Mouse (Mus musculus) adrenal gland, adult (tissue): ENCODE measurements around the gene Gm21761.
A peak's percentile ranks its signal among the peaks of the same experiment; 100 is the strongest.
"Not testable (repeated sequence)": the region's sequence is repeated elsewhere in the genome, so short reads cannot be mapped to it uniquely, and the experiment has no call there.

Experiments used
- DNase-seq, 2 experiments: peaks; one replicate each; pipeline ENCODE4 v3.0.0; 2022 to 2023; ENCODE audit warnings: low spot score in 1 of 2; ENCODE audit not compliant: inconsistent age in 2 of 2

The Gm21761 gene

DNA sequence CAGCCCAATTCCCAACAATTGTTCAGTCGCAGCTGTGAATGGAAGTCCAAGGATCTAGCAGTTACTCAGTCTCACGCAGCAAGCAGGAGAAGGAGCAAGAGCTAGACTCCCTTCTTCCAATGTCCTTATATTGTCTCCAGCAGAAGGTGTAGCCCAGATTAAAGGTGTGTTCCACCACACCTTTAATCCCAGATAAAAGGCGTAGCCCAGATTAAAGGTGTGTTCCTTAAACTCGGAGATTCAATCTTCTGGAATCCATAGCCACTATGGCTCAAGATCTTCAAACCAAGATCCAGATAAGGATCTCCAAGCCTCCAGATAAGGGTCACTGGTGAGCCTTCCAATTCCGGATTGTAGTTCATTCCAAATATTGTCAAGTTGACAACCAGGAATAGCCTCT lies at the start of gene Gm21761:
Gene Gm21761 (minus strand): TSS at position 101 of the 400 bp plus-strand sequence.
- DNase-seq: not testable (repeated sequence)

DNA sequence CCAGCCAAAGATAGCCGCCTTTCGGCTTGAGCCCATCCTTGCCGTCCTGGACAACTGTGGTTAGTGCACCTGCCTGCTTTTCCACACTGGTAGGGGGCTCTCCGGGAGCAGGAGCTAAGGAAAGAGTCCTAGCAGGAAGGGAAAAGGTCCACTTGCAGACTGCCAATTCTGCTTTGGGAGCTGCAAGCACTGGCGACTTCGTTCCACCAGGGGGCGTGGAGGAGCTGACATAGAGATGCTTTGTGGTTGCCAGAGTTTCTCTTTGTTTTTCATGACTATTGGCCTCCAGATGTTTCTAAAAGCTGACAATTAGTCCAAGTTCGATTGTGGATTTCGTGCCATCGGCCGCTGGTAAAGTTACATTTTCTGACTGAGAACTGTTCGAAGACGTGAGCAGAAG lies 40.1 kb upstream of the Gm21761 start:
- not testable (repeated sequence) for DNase-seq

DNA sequence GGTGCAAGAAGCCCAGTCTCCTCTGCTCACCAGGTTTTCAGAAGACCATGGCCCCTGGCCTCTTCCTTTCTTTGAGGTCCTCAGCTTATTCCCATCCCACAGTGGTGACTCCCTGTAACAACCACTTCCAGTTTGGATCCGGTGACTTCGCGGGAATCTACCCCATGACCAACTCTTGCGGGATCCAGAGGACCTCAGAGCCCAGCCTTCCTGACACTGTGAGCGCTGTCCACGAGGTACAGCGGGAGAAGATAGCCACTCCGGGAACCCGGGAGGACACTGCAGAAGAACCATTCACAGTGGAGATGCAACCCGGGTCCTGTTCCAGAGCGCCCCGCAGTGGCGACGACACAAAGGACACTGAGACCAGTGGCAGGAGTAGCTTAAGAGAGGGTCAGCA lies 39.1 kb upstream of the Gm21761 start:
- not testable (repeated sequence) for DNase-seq

DNA sequence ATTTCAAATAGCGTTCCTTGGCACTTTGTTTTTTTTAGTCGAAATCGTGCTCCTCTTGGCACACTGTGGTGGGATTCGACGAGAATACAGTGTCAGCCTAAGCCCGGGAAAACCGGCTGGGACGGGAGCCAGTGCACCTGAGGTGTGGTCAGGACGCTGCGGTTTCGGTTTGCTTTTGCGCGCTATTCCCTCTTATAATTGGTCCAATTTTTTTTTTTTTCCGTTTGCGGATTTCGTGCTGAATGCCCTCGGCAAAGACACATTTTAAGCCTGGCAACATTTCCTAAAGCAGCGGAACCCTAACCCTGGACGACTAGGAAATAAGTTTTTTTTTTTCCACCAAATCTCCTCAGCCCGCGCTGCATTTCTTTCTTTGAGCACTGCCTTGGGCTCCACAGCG lies 36.9 kb upstream of the Gm21761 start:
- peak; percentile 13 to 53 for DNase-seq

DNA sequence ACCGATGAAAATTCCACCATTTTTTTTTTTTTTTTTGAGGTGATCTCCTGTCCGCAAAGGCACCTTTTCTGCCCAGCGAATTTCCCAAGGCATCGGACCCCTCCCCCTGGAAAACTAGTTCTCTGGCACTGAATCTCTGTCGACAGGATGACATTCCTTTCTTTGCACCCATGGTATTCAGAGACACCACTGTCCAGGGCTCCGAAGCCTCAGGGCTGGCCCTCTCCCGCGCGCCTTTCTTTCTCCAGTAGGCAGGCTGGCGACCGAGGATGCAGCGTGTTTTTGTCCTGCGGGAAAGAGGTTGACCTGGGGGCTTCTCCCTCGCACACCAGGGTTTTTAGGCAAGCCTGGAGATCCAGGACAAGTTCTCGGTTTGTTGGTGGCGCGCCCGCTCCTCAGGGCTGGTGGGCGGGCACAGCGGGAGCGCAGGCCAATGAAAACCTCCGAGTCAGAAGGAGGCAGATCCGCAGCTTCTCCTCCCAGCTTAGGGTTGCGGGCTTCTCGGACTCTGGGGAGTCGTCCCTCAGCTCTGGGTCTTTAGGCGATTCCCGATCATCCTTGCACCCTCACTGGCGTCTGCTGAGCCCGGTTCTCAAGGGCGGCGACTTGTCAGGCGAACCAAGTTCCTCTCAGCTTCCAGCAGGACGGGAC lies 36.4 kb upstream of the Gm21761 start:
- DNase-seq: peak; percentile 6 to 23

DNA sequence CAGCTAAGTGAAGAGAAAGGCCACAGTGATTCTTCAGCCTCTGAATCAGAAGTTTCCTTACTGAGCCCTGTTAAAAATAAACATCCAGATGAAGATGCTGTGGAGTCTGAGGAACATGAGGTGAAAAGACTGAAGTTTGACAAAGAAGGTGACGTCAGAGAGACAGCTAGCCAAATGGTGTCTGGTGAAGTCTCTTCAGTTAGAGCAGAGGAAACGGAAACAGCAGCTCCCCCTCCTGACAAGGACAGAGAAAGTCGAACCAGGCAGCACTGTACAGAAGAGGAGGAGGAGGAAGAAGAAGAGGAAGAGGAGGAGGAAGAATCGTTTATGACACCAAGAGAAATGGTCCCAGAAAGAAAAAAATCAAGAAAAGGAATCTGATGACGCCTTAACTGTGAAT lies 33.8 kb upstream of the Gm21761 start:
- not testable (repeated sequence) for DNase-seq

DNA sequence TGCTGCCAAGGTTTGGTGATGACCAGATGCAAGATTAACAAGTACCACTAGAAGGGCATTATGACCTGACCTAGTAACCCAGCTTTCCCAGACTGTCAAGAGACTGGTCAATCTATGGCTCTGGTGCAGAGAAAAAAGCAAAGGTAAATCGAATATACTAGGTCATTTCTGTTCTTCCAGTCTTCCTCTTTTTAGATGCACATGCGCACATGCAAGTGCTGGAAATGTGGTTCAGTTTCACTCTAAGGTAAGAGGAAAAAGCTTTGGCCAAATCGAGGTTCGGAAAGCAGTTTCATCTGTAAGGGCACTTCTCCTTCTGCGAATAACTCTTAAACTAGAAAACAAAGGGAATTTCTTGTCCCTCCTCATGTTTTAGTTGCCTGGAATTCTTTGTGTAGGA lies 26.5 kb upstream of the Gm21761 start:
- DNase-seq: not testable (repeated sequence)

DNA sequence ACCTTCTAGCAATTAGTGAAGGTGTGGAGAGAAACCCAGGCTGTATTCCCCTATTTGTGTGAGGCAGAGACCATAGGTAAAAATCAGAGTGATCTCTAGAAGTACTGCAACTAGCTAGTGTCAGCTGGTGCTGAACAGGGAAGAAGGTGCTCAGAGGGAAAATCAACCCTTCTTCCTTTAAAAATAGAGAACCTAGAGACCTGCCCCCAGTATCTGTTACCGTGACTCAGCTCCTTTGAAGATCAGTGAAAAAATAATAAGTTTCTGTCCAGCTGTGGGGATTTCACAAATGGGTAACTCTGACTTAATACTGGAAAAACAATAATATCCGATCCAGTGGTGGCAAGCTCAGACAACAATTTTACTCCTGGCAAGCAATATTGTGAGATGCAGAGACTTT lies 26.0 kb upstream of the Gm21761 start:
- not testable (repeated sequence) for DNase-seq

DNA sequence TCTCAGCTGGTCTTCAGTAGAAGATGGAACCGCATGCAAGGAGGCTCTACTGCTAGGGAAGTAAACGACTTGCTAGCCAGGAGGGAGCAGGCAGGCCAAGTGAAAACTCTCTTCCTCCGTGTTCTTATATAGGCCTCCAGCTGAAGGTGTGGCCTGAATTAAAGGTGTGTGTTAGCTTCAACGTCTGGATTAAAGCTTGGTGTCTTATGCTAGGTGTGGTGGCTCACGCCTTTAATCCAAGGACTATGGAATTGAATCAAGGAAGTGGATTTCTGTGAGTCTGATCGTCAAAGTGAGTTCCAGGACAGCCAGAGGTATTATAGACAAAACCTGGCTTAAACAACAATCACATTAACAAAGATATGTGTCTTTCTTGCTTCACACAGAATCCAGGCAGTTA lies 21.6 kb upstream of the Gm21761 start, which contains the start of gene B020031M17Rik:
Gene B020031M17Rik (minus strand): TSS at position 101 of the 400 bp plus-strand sequence.
- DNase-seq: not testable (repeated sequence)

DNA sequence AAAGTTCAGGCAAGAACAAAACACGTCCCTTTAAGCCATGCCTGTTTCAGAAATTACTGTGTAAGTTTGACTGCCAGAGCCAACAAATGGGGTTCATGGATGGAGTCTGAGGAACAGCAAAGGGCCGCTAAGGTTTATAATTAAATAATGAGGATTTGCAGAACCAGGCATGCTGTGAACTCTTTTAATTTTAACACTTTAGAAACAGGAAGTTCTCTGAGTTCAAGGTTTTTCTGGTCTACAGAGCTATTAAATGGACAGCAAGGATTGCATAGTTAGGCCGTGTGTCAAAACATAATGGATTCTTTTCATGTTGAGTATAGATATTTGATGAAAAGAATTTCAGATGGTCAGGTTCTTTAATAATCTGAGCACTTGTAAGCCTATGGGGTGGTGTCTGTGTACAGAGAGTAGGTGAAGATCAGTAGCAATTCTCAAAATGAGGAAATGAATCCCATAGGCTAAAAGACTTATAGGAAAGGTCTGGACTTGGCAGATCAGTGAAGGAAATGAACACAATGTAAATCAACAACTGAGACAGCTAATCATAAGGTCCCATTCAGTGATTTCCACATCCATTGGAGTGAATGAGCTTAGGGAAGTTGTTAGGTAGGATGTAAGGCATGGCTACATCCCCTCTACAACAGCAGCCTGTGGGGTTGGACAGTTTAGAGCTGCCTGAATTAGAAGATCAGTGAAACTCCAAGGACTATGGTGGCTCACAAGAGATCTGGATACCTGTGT lies 4.3 kb downstream of the Gm21761 start:
- DNase-seq: not testable (repeated sequence)

DNA sequence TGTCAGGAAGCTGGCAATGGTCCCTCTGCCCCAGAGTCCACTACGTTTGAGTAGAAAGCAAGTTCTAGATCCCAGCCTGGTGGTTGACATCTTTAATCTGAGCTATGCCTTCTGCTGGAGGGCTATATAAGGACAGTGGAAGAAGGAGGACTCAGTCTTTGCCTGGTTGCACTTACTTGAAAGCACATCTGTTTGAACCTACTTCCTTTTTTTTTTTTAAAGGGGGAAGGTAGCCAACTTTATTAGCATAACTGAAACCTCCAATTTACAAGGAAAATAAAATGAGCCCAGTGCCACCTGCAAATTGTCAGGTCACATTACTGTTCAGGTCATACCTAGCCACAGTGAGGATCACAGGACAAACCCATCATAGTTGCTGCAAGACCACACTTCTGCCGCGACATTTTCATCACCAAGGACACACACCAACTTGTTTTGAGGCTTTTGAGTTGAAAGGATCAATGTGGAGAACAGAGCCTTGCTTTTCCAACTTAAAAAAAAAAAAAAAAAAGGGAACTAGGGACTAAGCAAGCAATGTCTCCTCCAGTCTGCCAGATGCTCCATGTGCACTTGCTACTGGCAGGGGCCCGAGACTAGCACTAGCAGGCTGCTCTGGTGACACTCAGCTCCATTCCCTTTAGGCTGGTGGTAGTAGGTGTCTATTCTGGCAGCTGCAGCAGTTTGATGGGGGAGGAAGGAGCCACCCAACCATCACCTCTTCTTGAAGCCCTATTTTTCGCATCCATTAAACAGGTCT lies 11.9 kb downstream of the Gm21761 start:
- DNase-seq: not testable (repeated sequence)

DNA sequence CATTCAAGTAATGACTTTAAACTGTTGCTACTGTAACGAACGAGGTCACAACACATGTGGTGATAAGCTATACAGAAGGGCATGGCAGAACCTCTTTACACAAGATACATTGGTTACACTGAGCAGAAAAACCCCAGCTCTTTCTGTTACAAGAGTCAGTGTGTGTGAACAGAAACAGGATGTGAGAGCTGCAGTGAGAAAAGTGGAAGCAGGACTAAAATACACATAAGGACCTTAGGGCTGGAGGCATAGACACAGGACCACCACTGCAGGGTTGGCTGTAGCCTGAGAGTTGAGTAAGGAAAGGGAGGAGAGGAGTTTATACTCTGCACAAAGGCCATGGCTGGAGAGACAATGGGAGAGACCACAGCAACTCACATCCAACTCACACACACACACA lies 12.6 kb downstream of the Gm21761 start:
- not testable (repeated sequence) for DNase-seq

DNA sequence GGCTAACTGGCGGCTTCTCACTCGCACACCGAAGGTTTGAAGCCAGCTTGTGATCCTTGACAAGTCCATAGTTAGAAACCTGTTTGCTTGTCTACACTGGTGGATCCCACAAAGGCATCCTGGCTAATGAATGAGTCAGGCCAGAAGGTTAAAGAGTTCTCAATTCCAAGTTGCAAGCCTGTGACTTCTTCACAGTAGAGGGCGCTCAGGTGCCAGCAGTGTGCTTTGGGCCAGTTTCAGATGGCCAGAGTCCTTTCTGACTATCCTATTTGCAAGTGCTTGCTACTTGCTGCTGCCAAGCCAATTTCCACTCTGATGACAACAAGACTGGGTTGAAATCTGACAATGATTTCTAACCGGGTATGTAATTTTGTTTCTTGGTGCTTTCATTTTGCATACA lies 30.5 kb downstream of the Gm21761 start:
- DNase-seq: not testable (repeated sequence)

DNA sequence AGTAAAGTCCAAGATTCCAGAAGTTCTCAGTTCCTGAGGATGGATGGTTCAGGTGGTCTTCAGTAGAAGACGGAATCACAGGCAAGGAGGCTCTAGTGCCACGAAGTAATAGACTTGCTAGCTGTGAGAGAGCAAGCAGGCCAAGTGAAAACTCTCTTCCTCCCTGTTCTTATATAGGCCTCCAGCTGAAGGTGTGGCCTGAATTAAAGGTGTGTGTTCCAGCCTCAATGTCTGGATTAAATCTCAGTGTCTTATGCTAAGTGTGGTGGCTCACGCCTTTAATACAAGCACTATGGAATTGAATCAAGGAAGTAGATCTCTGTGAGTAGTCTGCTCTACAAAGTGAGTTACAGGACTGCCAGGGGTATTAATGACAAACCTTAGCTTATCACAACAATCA lies 34.4 kb downstream of the Gm21761 start, which contains the start of gene Tcstv1:
Gene Tcstv1 (minus strand): TSS at position 101 of the 400 bp plus-strand sequence.
- DNase-seq: not testable (repeated sequence)

DNA sequence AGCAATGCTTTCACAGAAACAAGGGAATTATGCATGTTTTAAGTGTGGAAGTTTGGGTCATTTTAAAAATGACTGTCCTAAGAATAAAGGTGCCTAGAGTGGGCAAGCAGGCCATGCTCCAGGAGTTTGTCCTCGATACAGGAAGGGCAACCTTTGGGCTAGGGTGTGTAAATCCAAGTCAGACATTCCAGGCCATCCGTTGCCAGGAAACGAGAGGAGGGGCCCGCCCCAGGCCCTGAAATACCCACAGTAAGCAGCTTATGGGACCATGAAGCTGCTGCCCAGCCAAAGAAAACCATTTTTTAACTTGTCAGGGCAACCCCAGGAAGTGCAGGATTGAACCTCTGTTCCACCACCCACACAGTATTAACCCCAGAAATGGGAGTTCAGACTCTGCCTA lies 42.2 kb downstream of the Gm21761 start:
- peak in 1 of 2 experiments; percentile 23 for DNase-seq

DNA sequence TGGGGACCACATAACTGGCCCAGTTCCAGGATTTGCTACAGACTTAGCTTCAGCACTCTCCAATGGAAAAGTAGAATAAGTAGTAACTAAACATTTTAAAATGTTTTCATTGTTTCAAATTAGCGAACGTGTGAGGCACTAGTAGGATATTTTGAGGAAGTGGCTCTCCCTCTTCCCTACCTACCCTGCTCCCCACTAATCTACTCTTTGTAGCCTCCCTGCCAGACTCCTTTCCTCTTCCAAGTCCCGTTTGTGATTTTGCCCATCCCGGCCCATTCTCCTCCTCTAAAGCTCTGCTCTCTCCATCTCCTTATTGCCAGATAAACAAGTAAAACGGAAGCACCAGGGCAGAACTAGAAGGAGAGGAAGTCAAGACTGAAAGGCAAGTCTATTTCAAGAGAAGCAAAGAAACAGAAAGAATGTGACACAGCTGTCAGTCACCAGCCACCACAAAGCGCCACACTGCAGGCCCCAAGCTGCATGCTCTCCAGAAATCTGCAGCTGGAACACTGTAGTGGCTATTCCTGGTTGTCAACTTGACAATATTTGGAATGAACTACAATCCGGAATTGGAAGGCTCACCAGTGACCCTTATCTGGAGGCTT lies 64.6 kb downstream of the Gm21761 start:
- DNase-seq: not testable (repeated sequence)

DNA sequence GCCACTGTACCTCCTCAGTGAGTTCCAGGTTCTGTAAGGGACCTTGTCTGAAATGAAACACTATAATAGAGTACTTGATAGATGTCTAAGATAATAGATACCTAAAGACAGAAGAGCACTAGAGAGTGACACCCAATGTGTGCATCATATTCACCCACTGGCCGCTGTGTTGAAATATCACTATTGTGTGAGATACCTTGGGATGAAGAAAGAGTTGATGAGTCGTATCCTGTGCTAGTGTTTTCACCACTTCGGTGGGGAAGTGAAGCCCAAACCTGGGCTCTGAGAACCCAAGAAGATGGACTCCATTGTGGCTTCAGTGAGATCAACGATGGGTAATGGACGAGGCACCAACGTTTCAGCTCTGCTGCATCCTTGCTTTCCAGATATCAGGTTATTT lies 66.7 kb downstream of the Gm21761 start:
- DNase-seq: not testable (repeated sequence)
